Mouse (Mus musculus): Measurements from ENCODE around the gene Serpinf1. TPM values are rescaled to one million over a fixed set of nuclear protein-coding genes. Genes with fewer than 3 reads are reported as not detected.
A peak's percentile ranks its signal among the peaks of the same experiment; 100 is the strongest.

Serpinf1 gene
- polyA plus RNA-seq (2012; rRNA removed): 27.5 and 32.9 TPM in 2 replicates

DNA sequence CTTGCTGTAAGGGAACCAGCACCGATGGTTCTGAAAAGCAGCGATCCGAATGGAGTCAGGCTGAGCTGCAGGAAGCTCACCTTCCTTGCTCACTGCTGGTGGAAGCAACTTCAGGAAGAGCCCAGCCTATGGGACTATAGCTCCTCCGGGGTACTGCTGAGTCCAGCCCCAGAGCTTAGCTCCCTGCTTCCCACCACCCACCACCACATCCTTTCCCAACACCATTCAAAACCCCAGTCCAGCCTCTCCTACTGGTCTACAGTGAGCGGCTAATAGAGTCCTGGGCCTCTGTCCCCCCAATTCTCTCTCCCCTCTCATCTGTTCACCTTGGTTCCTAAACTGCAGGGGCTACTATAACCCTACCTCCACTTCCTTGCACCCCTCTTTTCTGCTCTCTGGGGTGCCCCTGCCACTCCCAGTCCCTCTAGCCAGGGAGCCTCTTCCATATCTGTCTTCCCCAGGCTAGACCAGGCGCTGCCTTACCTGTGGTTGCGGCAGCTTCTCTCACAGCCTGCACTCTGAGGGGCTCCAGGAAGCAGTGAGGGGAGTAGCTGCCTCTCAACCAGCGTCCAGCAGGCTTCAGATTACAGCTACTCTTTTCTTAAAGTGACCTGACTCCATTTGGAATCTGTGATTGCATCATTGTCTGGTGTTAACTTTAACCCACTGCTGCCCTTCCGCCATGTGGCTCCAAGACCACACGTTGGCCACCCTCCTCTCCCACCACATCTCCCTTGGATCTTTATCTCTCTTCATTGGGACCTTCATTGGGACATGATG, at the start of gene Serpinf1:
Gene Serpinf1, minus strand, starts transcription at position 689 of the 780 bp plus-strand sequence.
- TF ChIP-seq POLR2A (IDR thresholded peaks at IDR 0.05; ENCODE audit: borderline replicate concordance, insufficient read depth, low read length) (no peak), CTCF (IDR thresholded peaks at IDR 0.05; ENCODE audit: borderline replicate concordance, insufficient read depth, low read depth, low read length) (no peak)
- 69% methylated on average over 10 of the region's 10 CpGs for WGBS
- DNase-seq: no peak

DNA sequence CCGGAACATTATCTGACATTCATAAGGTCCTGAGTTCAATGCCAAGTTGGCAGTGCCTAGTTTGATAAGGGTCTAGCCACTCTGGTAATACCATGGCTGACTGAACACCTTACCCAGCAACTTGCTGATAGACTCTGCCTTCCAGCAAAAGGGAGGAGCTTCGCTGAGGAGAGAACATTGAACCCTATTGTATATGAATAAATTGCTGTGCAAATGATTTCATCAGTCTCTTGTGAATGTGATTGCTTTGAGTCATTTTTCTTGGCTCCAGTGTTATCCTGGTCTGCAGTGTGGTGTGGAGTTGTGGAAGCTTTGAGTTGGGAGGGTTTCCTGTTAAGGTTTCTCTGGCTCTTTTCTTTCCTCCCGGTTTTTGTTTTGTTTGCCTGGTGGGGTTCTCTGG, 48.2 kb upstream of the Serpinf1 start:
- Histone ChIP-seq H3K4me1 (ENCODE audit: control insufficient read depth, insufficient read depth, low read length) (no peaks in the 10 kb centered on the region), H3K27ac (ENCODE audit: insufficient read depth, low read length) (no peak overlapping the region), H3K27me3 (ENCODE audit: control insufficient read depth, insufficient read depth, low read length) (no peaks in the 10 kb centered on the region), H3K4me3 (replicated peaks; ENCODE audit: insufficient read depth, low read depth, low read length) (no peak overlapping the region)
- TF ChIP-seq CTCF (IDR thresholded peaks at IDR 0.05; ENCODE audit: borderline replicate concordance, insufficient read depth, low read depth, low read length) (no peak), POLR2A (IDR thresholded peaks at IDR 0.05; ENCODE audit: borderline replicate concordance, insufficient read depth, low read length) (no peak)
- no peak for DNase-seq
- WGBS: 80% methylated on average over 3 of the region's 3 CpGs

More for the DNA sequence above, at the start of gene Serpinf1:
- no peaks in the 10 kb centered on the region for H3K27me3 ChIP-seq (ENCODE audit: control insufficient read depth, insufficient read depth, low read length)
- no peak within 1 kb of the TSS for H3K4me3 ChIP-seq (replicated peaks; ENCODE audit: insufficient read depth, low read depth, low read length)
- H3K27ac ChIP-seq (ENCODE audit: insufficient read depth, low read length): no peak within 1 kb of the TSS
- no peaks in the 10 kb centered on the region for H3K4me1 ChIP-seq (ENCODE audit: control insufficient read depth, insufficient read depth, low read length)

DNA sequence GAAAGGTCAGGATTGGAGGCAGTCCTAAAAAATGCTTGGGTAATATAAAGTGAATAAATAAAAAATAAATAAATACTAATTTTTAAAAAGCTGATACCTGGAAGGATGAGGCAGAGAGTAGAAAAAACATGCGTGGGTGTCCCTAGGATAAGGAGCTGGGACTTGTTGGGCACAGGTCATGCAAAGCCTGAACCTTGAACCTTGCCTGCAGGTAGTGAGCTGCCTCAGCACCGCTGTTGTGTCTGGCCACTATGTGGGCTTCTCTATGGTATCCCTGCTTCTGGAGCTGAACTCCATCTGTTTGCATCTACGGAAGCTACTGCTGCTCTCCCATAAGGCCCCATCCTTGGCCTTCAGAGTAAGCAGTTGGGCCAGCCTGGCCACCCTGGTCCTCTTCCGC, 46.8 kb upstream of the Serpinf1 start:
- no peak for DNase-seq
- TF ChIP-seq CTCF (IDR thresholded peaks at IDR 0.05; ENCODE audit: borderline replicate concordance, insufficient read depth, low read depth, low read length) (no peak), POLR2A (IDR thresholded peaks at IDR 0.05; ENCODE audit: borderline replicate concordance, insufficient read depth, low read length) (no peak)
- H3K27ac ChIP-seq (ENCODE audit: insufficient read depth, low read length): no peak overlapping the region
- no peaks in the 10 kb centered on the region for H3K4me1 ChIP-seq (ENCODE audit: control insufficient read depth, insufficient read depth, low read length)
- no peak overlapping the region for H3K4me3 ChIP-seq (replicated peaks; ENCODE audit: insufficient read depth, low read depth, low read length)
- WGBS: 62% methylated on average over 4 of the region's 4 CpGs
- no peaks in the 10 kb centered on the region for H3K27me3 ChIP-seq (ENCODE audit: control insufficient read depth, insufficient read depth, low read length)

DNA sequence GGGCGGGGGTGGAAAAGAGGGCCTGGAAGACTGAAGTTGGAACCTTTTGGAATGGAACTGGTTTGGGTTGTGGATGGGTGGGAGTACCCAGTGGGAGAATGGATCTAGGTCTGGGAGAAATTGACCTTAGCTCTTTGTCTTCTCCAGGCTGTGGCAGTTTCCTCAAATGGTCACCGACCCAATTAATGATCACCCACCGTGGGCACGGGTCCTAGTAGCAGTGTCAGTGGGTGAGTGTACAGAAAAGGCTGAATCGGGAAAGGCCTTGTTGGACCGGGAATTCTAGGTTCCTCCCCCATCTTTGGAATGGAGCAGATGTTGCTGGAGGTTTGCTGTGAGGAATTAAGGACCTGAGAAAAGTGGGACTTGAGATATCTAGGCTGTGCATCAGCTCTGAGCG, 45.9 kb upstream of the Serpinf1 start:
- H3K4me3 ChIP-seq (replicated peaks; ENCODE audit: insufficient read depth, low read depth, low read length): no peak overlapping the region
- TF ChIP-seq POLR2A (IDR thresholded peaks at IDR 0.05; ENCODE audit: borderline replicate concordance, insufficient read depth, low read length) (no peak), CTCF (IDR thresholded peaks at IDR 0.05; ENCODE audit: borderline replicate concordance, insufficient read depth, low read depth, low read length) (no peak)
- no peak for DNase-seq
- no peaks in the 10 kb centered on the region for H3K27me3 ChIP-seq (ENCODE audit: control insufficient read depth, insufficient read depth, low read length)
- 68% methylated on average over 7 of the region's 7 CpGs for WGBS
- no peaks in the 10 kb centered on the region for H3K4me1 ChIP-seq (ENCODE audit: control insufficient read depth, insufficient read depth, low read length)
- no peak overlapping the region for H3K27ac ChIP-seq (ENCODE audit: insufficient read depth, low read length)

DNA sequence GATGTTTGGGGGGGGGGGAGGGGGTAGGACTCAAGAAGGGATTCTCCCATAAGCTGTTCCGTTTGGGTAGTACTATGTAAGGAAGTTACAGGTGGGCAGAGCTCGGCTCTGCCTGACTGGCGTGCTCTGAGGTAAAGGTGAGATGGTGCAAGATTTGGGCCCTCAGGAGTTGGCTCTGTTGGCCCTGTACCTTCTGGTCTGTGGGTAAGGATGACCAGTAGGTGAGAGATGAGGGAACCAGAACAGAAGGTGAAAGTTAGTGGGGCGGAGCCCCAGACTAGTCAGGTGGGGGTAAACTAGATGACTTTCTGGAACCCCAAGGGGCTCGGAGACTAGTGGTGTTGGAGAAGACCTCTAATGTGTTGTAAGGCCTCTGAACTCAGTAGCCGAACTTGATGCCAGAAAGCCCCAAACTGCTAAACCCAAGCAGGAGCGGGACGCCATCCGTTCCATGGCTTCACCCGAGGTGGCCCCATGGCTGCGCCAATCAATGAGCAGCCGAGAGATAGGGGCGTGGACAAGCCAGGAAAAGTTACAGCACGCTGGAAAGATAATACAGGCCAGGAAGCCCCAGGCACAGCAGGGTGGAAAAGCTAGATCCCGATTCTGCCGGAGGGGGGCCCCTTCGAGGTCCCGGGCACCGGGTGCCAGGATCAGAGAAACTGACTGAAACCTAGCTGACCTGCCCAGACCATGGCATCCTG, 45.2 kb upstream of the Serpinf1 start:
- TF ChIP-seq CTCF (IDR thresholded peaks at IDR 0.05; ENCODE audit: borderline replicate concordance, insufficient read depth, low read depth, low read length) (no peak), POLR2A (IDR thresholded peaks at IDR 0.05; ENCODE audit: borderline replicate concordance, insufficient read depth, low read length) (no peak)
- DNase-seq: no peak
- 20% methylated on average over 19 of the region's 19 CpGs for WGBS
- 0 out of 2 replicates have a peak, but pooled peaks cover 3% of the 10 kb centered on the region for H3K4me1 ChIP-seq (ENCODE audit: control insufficient read depth, insufficient read depth, low read length)
- H3K27ac ChIP-seq (ENCODE audit: insufficient read depth, low read length): no peak overlapping the region
- no peak overlapping the region for H3K4me3 ChIP-seq (replicated peaks; ENCODE audit: insufficient read depth, low read depth, low read length)
- H3K27me3 ChIP-seq (ENCODE audit: control insufficient read depth, insufficient read depth, low read length): no peaks in the 10 kb centered on the region

DNA sequence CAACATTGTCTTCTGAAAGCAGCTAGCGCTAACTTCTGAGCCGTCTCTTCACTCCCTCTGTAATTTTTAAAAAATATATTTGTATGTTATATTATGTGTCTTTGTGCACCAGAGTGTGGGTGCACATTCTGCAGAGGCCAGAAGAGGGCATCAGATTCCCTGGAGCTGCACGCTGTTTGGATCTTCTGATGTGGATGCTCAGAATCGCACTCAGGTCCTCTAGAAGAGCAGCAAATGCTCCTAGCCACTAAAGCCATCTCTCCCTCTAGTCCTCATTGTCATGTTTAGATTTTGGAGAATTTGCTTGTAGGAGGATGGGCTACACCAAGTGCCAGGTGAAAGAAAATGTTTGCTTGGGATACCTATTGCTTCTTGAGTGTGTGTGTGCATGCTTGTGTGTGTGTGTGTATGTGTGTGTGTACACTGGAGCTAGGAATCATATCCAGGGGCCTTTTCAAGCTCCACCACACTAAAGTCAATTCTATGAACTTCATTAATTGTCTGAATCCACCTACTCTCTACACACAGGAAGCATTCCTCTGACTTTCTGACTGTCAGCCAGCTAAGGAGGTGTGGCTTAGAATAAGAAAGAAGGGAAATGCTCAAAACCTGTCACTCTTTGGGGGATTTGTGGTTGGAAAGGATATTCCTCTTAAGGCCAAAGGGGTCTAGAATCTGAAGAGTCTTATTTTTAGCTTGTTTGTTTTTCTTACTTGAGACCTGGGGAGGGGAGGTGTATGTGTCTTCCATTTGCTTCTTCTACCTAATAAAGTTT, 44.4 kb upstream of the Serpinf1 start:
- peaks cover 7% of the 10 kb centered on the region for H3K4me1 ChIP-seq (ENCODE audit: control insufficient read depth, insufficient read depth, low read length)
- no peak overlapping the region for H3K4me3 ChIP-seq (replicated peaks; ENCODE audit: insufficient read depth, low read depth, low read length)
- H3K27ac ChIP-seq (ENCODE audit: insufficient read depth, low read length): no peak overlapping the region
- no peaks in the 10 kb centered on the region for H3K27me3 ChIP-seq (ENCODE audit: control insufficient read depth, insufficient read depth, low read length)
- WGBS: 98% methylated on average over 4 of the region's 4 CpGs
- DNase-seq: no peak
- TF ChIP-seq POLR2A (IDR thresholded peaks at IDR 0.05; ENCODE audit: borderline replicate concordance, insufficient read depth, low read length) (no peak), CTCF (IDR thresholded peaks at IDR 0.05; ENCODE audit: borderline replicate concordance, insufficient read depth, low read depth, low read length) (no peak)

DNA sequence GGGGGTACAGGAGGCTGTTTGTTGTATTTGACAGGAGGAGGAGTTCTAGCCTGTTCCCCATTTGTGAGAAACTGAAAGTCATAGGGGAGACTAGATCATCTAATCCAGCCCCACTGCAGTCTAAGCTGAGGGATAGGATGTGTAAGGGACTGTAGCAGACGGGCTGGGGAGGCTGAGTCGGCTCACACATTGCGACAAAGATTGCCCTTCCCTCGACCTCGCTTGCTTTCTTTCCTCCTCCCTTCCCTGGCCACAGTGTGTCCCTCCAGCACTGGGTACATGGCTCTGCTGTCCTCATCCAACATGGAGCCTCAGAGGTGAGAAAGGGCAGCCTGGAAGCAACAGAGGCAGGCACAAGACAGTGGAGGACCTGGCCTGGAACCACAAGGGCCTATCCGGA, 42.5 kb upstream of the Serpinf1 start:
- Histone ChIP-seq H3K27me3 (ENCODE audit: control insufficient read depth, insufficient read depth, low read length) (no peaks in the 10 kb centered on the region), H3K4me1 (ENCODE audit: control insufficient read depth, insufficient read depth, low read length) (peaks cover 8% of the 10 kb centered on the region), H3K4me3 (replicated peaks; ENCODE audit: insufficient read depth, low read depth, low read length) (no peak overlapping the region), H3K27ac (ENCODE audit: insufficient read depth, low read length) (no peak overlapping the region)
- DNase-seq: peak in 1 of 2 experiments; percentile 11
- WGBS: 83% methylated on average over 6 of the region's 6 CpGs
- no peak for TF ChIP-seq CTCF (IDR thresholded peaks at IDR 0.05; ENCODE audit: borderline replicate concordance, insufficient read depth, low read depth, low read length)
- no peak for TF ChIP-seq POLR2A (IDR thresholded peaks at IDR 0.05; ENCODE audit: borderline replicate concordance, insufficient read depth, low read length)
